Mouse (Mus musculus) intestine, postnatal 0 days (tissue): ENCODE data around the gene Efcab14. TPM values are rescaled to one million over a fixed set of nuclear protein-coding genes. Genes with fewer than 3 reads are reported as not detected.

Experiments used
- ATAC-seq: fragments of 200-750 bp; cut with Nextera tagmentation; 2 replicates; pipeline ENCODE4 v1.8.0; 2017; ENCODE audit warnings: mild to moderate bottlenecking, moderate TSS enrichment, moderate library complexity
- H3K27ac ChIP-seq: fragments of 300-500 bp; sonication (generic); 2 replicates; pipeline ENCODE4 v1.5.1; 2014; ENCODE audit warnings: mild to moderate bottlenecking, low read depth, low read length, moderate library complexity
- H3K27me3 ChIP-seq: fragments of 300-500 bp; sonication (generic); replicated peaks from 2 replicates; pipeline ENCODE4 v1.6.1; 2014; ENCODE audit warnings: low read length, mixed read lengths; ENCODE audit not compliant: control insufficient read depth, insufficient read depth
- H3K36me3 ChIP-seq: fragments of 300-500 bp; sonication (generic); 2 replicates; pipeline ENCODE4 v1.6.1; 2014; ENCODE audit warnings: mild to moderate bottlenecking, moderate library complexity; ENCODE audit not compliant: control insufficient read depth, insufficient read depth
- H3K4me1 ChIP-seq: fragments of 300-500 bp; sonication (generic); replicated peaks from 2 replicates; pipeline ENCODE4 v1.6.1; 2014; ENCODE audit warnings: antibody characterized with exemption, low read length, mixed read lengths; ENCODE audit not compliant: control insufficient read depth, insufficient read depth
- H3K4me2 ChIP-seq: fragments of 300-500 bp; sonication (generic); replicated peaks from 2 replicates; pipeline ENCODE4 v1.6.1; 2014; ENCODE audit warnings: low read depth, mild to moderate bottlenecking, moderate library complexity
- H3K4me3 ChIP-seq: fragments of 300-500 bp; sonication (generic); 2 replicates; pipeline ENCODE4 v1.5.1; 2014; ENCODE audit warnings: low read depth, low read length
- H3K9ac ChIP-seq: fragments of 300-500 bp; sonication (generic); 2 replicates; pipeline ENCODE4 v1.6.1; 2014; ENCODE audit warnings: mild to moderate bottlenecking, low read depth, low read length
- H3K9me3 ChIP-seq: fragments of 300-500 bp; sonication (generic); 2 replicates; pipeline ENCODE4 v1.6.1; 2016; ENCODE audit warnings: mixed run types; ENCODE audit not compliant: control insufficient read depth
- CTCF ChIP-seq: sonication (generic); IDR thresholded peaks from 2 replicates; pipeline ENCODE4 v1.5.1; 2016; ENCODE audit warnings: low read depth, mild to moderate bottlenecking, control low read depth, antibody characterized with exemption, moderate library complexity
- WGBS: fragments of 180-500 bp; shearing (Covaris S2); extraction: QIAGEN DNeasy Blood & Tissue Kit; methylation state at CpG from one replicate; pipeline ENCODE4 v1.1.7; 2014; 5-methylcytosine and 5-hydroxymethylcytosine counted together
- polyA plus RNA-seq: library from polyadenylated mRNA; unstranded; fragments of >200 nt; fragmentation: Nextera tagmentation; extraction: Ambion mirVana; gene quantifications from 2 replicates; pipeline ENCODE4 v1.2.1, GENCODE M21; 2015

Efcab14 gene
- polyA plus RNA-seq, 1 experiment from 2014 or later, result 35.0 TPM

- peak within 1 kb of the TSS; percentile 72 for H3K4me2 ChIP-seq
- under 1% methylated on average over 68 of the region's 69 CpGs for WGBS
- ATAC-seq, result peak; percentile 79
- peak; percentile 56 for TF ChIP-seq CTCF
- no peaks in the 10 kb centered on the region for H3K9me3 ChIP-seq
- no peaks in the 10 kb centered on the region for H3K27me3 ChIP-seq
- peak within 1 kb of the TSS; percentile 74 for H3K4me3 ChIP-seq
- H3K9ac ChIP-seq, result peak within 1 kb of the TSS; percentile 80
- H3K36me3 ChIP-seq, result peaks cover 5% of the 10 kb centered on the region; the same call in 1 of the 2 replicates
- peak within 1 kb of the TSS; percentile 80 for H3K27ac ChIP-seq
- no peaks in the 10 kb centered on the region; the same call in 1 of the 2 replicates for H3K4me1 ChIP-seq
These were observed 47.4 kb downstream of the Efcab14 start, which contains the start of gene Atpaf1 for GRCm38 (mm10) chr4:115784769-115785510. Gene Atpaf1, plus strand, starts transcription at chr4:115784812.

- no peaks in the 10 kb centered on the region; the same call in 1 of the 2 replicates for H3K4me1 ChIP-seq
- TF ChIP-seq CTCF, result no peak
- H3K36me3 ChIP-seq, result peaks cover 8% of the 10 kb centered on the region; the same call in 1 of the 2 replicates
- H3K4me3 ChIP-seq, result peak overlapping the region; percentile 74
- no peaks in the 10 kb centered on the region for H3K27me3 ChIP-seq
- H3K9me3 ChIP-seq, result no peaks in the 10 kb centered on the region
- ATAC-seq, result peak; percentile 44
- H3K9ac ChIP-seq, result peak overlapping the region; percentile 80
- peak overlapping the region; percentile 72 for H3K4me2 ChIP-seq
- WGBS, result 33% methylated on average over 7 of the region's 7 CpGs
- H3K27ac ChIP-seq, result peak overlapping the region; percentile 80
These were observed 48.0 kb downstream of the Efcab14 start for GRCm38 (mm10) chr4:115785511-115786034.

DNA sequence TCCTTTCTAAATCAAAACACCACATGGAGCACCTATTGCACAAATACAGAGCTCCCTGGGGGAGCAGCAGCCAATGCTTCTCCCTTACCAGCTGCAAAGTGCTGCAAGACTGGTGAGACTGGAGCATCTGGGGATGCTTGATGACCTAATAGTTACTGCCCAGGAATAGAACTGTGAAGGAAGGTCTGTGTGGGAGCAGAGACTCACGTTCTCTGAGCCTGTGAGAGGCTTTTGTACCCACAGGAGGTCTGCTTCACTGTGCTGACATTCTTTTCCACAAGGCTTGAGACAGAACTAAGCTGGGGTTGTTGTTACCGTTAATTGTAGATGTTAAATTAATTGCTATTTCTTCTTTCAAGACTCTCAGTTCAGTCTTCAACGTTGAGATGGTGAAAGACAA is 53.3 kb downstream of the Efcab14 start:
- 81% methylated on average over 3 of the region's 3 CpGs for WGBS
- no peaks in the 10 kb centered on the region for H3K27me3 ChIP-seq
- TF ChIP-seq CTCF, result no peak
- H3K4me3 ChIP-seq, result no peak overlapping the region
- H3K36me3 ChIP-seq, result peaks cover 29% of the 10 kb centered on the region
- H3K27ac ChIP-seq, result no peak overlapping the region
- H3K9me3 ChIP-seq, result no peaks in the 10 kb centered on the region
- H3K4me1 ChIP-seq, result no peaks in the 10 kb centered on the region; the same call in 1 of the 2 replicates
- H3K9ac ChIP-seq, result no peak overlapping the region
- H3K4me2 ChIP-seq, result no peak overlapping the region
- ATAC-seq, result no peak

DNA sequence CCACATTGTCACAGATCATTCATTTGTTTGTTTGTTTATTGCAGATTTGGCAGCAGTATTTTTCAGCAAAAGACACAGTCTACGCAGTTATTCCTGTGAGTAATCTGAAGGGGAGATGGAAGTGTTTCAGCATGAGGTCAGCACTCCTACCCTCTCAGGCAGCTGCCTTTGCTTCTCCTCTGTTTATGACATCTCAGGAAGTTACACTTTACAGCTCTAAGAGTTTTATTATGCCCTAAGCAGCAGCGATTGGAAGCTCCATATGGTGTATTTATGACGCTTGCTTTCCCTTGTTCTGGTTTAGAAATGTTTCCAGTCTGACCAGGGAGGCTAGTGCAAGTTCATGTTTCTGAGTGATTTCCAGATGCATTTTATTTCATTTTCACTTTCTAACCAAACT is 57.8 kb downstream of the Efcab14 start:
- H3K9me3 ChIP-seq, result no peaks in the 10 kb centered on the region
- H3K27ac ChIP-seq, result peak overlapping the region; percentile 5; the same call in 1 of the 2 replicates
- H3K9ac ChIP-seq, result no peak overlapping the region
- H3K4me3 ChIP-seq, result no peak overlapping the region
- TF ChIP-seq CTCF, result no peak
- no peak overlapping the region for H3K4me2 ChIP-seq
- ATAC-seq, result peak; percentile 94
- H3K4me1 ChIP-seq, result no peaks in the 10 kb centered on the region
- peaks cover 53% of the 10 kb centered on the region for H3K36me3 ChIP-seq
- WGBS, result 25% methylated on average over 3 of the region's 3 CpGs
- H3K27me3 ChIP-seq, result no peaks in the 10 kb centered on the region

- Histone ChIP-seq H3K9me3 (no peaks in the 10 kb centered on the region), H3K4me3 (no peak overlapping the region), H3K27ac (no peak overlapping the region), H3K4me2 (no peak overlapping the region), H3K4me1 (no peaks in the 10 kb centered on the region), H3K27me3 (no peaks in the 10 kb centered on the region), H3K9ac (no peak overlapping the region), H3K36me3 (peaks cover 47% of the 10 kb centered on the region)
- WGBS, result 80% methylated on average over 3 of the region's 3 CpGs
- no peak for ATAC-seq
- TF ChIP-seq CTCF, result no peak
These were observed 62.4 kb downstream of the Efcab14 start for GRCm38 (mm10) chr4:115799981-115800380.

DNA sequence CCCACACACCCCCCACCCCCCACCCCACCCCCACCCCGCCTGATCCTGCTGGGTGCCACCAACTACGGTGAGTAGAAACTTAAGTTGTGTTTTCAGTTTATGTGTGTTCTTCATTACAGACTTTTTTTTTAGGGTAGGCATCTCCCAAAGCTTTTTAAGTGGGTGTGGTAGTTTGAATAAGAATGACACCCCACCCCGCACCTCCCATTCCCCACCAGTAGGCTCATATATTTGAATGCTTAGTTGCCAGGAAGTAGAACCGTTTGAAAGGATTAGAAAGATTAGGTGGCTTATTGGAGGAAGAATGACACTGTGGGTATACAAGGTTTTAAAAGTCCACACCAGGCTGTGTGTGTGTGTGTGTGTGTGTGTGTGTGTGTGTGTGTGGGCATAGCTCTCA is 74.8 kb downstream of the Efcab14 start:
- H3K4me2 ChIP-seq, result no peak overlapping the region
- H3K9me3 ChIP-seq, result no peaks in the 10 kb centered on the region
- no peak for ATAC-seq
- no peaks in the 10 kb centered on the region for H3K4me1 ChIP-seq
- no peak overlapping the region for H3K9ac ChIP-seq
- no peak overlapping the region for H3K4me3 ChIP-seq
- H3K27me3 ChIP-seq, result no peaks in the 10 kb centered on the region
- peaks cover 25% of the 10 kb centered on the region; the same call in 1 of the 2 replicates for H3K36me3 ChIP-seq
- no peak overlapping the region for H3K27ac ChIP-seq
- WGBS, result 83% methylated on average over 4 of the region's 4 CpGs
- no peak for TF ChIP-seq CTCF
